Mouse (Mus musculus): ENCODE data around the gene Usp17lb.
"Not testable (repeated sequence)": the region's sequence is repeated elsewhere in the genome, so short reads cannot be mapped to it uniquely, and the experiment has no call there.

Usp17lb gene

DNA sequence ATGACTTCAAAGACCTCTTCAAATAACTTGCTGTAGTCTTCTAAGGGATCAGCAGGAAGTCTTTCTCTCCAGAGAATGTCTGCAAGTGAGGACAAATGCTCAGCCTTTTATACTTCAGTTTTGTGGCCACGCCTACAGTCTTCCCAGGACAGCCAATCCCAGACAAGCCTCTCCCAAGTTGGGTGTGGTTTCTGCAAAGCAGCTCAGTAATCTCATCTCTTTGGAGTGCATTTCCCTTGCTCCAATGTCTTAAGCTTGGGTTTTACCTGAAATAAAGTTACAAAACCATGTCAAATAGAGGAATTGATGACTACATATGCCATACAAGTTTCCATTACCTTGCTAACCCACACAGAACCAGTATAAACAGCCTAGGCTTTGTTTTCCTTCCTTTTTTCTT is at the start of gene Usp17lb:
Gene Usp17lb, minus strand, starts transcription at position 101 of the 400 bp plus-strand sequence.
- no peak for DNase-seq (ENCODE audit: low spot score)

DNA sequence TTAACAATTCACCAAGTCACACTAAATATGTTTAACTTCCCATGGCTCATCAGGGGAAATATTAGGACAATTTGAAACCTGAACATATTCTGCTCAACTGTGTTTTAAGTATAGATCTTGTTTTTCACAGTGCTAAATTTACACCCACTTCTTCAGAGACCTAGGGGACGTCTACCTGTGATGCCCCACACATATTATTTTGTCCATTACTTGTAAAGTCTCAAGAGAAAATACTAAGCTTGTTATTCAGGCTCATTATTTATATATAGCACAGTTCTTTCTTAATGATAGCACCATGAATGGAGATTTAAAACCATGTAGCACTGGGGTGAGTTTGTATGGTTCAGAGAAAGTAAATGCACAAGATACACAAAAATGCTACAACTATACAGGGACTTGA is 35.3 kb upstream of the Usp17lb start, which contains the start of gene Olfr665:
Gene Olfr665, plus strand, starts transcription at position 301 of the 400 bp plus-strand sequence.
- DNase-seq (ENCODE audit: low spot score) = no peak

DNA sequence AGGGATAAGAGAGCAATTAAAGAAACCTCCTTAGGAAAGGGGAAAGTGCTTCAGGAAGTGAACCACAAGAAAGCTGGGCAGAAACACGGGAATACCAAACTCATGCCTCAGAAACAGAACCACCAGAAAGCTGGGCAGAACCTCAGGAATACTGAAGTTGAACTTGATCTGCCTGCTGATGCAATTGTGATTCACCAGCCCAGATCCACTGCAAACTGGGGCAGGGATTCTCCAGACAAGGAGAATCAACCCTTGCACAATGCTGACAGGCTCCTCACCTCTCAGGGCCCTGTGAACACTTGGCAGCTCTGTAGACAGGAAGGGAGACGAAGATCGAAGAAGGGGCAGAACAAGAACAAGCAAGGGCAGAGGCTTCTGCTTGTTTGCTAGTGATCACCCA is 19.0 kb upstream of the Usp17lb start:
- DNase-seq (ENCODE audit: low spot score) = no peak

DNA sequence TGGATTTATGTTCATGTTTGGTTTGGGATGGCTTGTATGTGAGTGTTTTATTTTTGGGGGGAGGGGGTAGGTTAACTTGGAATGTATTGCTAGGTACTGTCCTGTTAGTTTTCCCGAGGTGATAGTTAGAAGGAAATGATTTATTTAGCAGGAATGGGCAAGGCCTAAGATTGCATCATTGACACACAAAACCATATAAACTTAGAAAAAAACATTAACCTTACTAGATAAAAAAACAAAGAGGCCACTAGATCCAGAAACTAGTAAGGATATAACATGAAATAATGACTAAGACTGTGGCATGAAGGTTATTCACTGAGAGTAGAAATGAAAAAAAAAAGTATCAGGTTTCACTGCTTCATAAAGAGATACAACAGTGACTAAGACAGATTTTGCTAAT is 15.3 kb upstream of the Usp17lb start:
- DNase-seq (ENCODE audit: low spot score) = no peak

DNA sequence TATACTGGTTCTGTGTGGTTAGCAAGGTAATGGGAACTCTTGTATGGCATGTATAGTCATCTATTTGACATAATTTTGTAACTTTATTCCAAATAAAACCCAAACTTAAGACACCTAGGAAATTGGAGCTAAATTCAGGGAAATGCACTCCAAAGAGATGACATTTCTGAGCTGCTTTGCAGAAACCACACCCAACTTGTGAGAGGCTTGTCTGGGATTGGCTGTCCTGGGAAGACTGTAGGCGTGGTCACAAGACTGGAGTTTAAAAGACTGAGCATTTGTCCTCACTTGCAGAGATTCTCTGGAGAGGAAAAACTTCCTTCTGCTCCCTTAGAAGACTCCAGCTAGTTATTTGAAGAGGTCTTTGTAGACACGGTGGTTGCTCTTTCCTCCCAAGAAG is 14.3 kb upstream of the Usp17lb start, which contains the start of gene Usp17la:
Gene Usp17la, plus strand, starts transcription at position 301 of the 400 bp plus-strand sequence.
- not testable (repeated sequence) for DNase-seq (ENCODE audit: low spot score)

DNA sequence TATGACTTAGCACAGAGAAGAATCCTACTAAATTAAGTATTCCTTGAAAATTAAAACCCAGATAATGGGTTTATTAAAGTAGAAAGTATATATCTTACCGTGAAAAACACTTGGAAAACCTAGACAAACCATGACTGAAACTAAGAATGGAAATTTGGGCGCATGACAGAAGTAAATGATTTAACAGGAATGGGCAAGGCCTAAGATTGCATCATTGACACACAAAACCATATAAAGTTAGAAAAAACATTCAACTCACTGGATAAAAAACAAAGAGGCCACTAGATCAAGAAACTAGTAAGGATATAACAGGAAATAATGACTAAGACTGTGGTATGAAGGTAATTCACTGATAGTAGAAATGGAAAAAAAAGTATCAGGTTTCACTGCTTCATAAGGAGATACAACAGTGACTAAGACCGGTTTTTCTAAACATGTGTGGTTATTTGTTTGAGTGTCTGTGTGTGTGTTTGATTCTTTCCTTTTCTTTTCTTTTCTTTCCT is 12.9 kb upstream of the Usp17lb start:
- no peak for DNase-seq (ENCODE audit: low spot score)

DNA sequence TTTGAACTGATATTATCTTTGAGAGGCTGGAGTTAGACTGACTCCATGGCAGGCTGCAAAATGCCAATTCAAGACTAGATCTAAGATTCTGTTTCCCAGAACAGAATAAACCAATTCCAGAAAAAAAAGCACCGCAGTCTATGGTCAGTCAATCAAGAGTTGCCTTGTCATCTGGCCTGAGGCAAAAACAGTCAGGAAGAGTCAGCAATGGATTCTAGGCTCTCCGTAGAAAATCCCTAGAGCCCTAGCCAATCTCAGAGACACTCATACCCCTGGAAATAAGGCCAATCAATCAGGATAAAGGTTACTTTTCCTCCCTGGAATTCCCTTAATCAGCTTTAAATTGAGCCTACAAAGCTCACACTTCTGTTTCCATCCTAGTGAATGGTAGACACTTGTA is 9.1 kb upstream of the Usp17lb start:
- DNase-seq (ENCODE audit: low spot score) = not testable (repeated sequence)

DNA sequence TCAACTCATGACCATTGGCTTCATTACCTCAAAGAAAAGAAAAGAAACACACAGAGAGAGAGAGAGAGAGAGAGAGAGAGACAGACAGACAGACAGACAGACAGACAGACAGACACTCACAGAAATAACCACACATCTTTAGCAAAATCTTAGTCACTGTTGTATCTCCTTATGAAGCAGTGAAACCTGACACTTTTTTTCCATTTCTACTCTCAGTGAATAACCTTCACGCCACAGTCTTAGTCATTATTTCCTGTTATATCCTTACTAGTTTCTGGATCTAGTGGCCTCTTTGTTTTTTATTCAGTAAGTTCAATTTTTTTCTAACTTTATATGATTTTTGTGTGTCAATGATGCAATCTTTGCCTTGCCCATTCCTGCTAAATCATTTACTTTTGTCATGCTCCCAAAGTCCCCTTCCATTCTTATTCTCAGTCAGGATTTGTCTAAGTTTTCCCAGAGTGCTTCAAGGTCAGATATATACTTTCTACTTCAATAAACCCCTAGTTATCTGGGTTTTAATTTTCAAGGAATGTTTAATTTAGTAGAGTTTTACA is 1.4 kb upstream of the Usp17lb start:
- DNase-seq (ENCODE audit: low spot score) = no peak

DNA sequence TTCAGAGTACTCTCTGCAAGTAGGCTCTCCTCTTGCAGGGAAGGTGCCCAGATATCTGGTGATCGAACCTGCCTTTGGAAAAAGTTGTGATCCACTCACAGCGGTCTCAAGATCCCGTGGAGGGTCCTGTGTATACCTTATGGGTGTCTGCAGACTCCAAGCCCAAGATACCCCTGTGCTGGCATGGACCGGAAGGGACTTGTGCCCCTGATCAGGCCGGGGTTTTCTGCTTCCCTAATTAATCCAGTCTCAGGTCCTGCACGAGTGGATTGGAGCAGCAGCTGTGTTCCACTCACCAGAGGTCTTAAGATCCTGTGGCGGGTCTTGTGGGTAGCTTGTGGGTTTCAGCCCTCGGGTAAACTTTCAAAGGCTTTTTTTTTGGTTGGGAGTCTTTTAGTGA is 32.1 kb downstream of the Usp17lb start:
- DNase-seq (ENCODE audit: low spot score) = not testable (repeated sequence)

DNA sequence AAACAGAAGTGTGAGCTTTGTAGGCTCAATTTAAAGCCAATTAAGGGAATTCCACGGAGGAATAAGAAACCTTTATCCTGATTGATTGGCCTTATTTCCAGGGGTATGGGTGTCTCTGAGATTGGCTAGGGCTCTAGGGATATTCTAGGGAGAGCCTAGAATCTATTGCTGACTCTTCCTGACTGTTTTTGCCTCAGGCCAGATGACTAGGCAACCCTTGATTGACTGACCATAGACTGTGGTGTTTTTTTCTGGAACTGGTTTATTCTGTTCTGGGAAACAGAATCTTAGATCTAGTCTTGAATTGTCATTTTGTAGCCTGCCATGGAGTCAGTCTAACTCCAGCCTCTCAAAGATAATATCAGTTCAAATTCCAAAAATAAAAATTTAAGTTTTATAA is 51.6 kb downstream of the Usp17lb start:
- no peak for DNase-seq (ENCODE audit: low spot score)
